Mouse (Mus musculus) stomach, embryonic 14.5 days (tissue): ENCODE data around the gene Ube2l6. TPM values are rescaled to one million over a fixed set of nuclear protein-coding genes. Genes with fewer than 3 reads are reported as not detected.
"Not testable (repeated sequence)": the region's sequence is repeated elsewhere in the genome, so short reads cannot be mapped to it uniquely, and the experiment has no call there.

Experiments
- ATAC-seq: fragments of 200-750 bp; cut with Nextera tagmentation; 2 replicates; pipeline ENCODE4 v1.8.0; 2017; ENCODE audit warnings: low read depth, moderate TSS enrichment; ENCODE audit not compliant: insufficient number of reproducible peaks, insufficient read depth, low FRiP score
- H3K27ac ChIP-seq: fragments of 300-500 bp; sonication (generic); 2 replicates; pipeline ENCODE4 v1.5.1; 2014; ENCODE audit warnings: mild to moderate bottlenecking, low read length, moderate library complexity, mixed read lengths
- H3K27me3 ChIP-seq: fragments of 300-500 bp; sonication (generic); 2 replicates; pipeline ENCODE4 v1.6.1; 2014; ENCODE audit warnings: low read length, control low read depth, mixed read lengths; ENCODE audit not compliant: control insufficient read depth, insufficient read depth
- H3K36me3 ChIP-seq: fragments of 300-500 bp; sonication (generic); 2 replicates; pipeline ENCODE4 v1.6.1; 2014; ENCODE audit warnings: mild to moderate bottlenecking, control low read depth, low read length, moderate library complexity, mixed read lengths; ENCODE audit not compliant: control insufficient read depth, insufficient read depth
- H3K4me1 ChIP-seq: fragments of 300-500 bp; sonication (generic); 2 replicates; pipeline ENCODE4 v1.6.1; 2014; ENCODE audit warnings: low read length, control low read depth, mixed read lengths; ENCODE audit not compliant: control insufficient read depth, insufficient read depth
- H3K4me2 ChIP-seq: fragments of 300-500 bp; sonication (generic); replicated peaks from 2 replicates; pipeline ENCODE4 v1.6.1; 2014; ENCODE audit warnings: low read depth, low read length, control low read depth
- H3K4me3 ChIP-seq: fragments of 300-500 bp; sonication (generic); 2 replicates; pipeline ENCODE4 v1.5.1; 2014; ENCODE audit warnings: low read depth, low read length, control low read depth
- H3K9ac ChIP-seq: fragments of 300-500 bp; sonication (generic); replicated peaks from 2 replicates; pipeline ENCODE4 v1.6.1; 2014; ENCODE audit warnings: low read depth, mild to moderate bottlenecking, control low read depth, low read length, moderate library complexity, mixed read lengths
- H3K9me3 ChIP-seq: fragments of 300-500 bp; sonication (generic); 2 replicates; pipeline ENCODE4 v1.6.1; 2016; ENCODE audit warnings: low read depth, low read length, control low read depth; ENCODE audit not compliant: control insufficient read depth
- WGBS: fragments of 180-500 bp; shearing (Covaris S2); extraction: QIAGEN DNeasy Blood & Tissue Kit; methylation state at CpG from one replicate; pipeline ENCODE4 v1.1.7; 2014; 5-methylcytosine and 5-hydroxymethylcytosine counted together
- polyA plus RNA-seq: library from polyadenylated mRNA; unstranded; fragments of >200 nt; fragmentation: Nextera tagmentation; extraction: Ambion mirVana; gene quantifications from 2 replicates; pipeline ENCODE4 v1.2.1, GENCODE M21; 2014

Ube2l6 gene
- polyA plus RNA-seq, 1 experiment from 2014 or later: 36.2 TPM

DNA sequence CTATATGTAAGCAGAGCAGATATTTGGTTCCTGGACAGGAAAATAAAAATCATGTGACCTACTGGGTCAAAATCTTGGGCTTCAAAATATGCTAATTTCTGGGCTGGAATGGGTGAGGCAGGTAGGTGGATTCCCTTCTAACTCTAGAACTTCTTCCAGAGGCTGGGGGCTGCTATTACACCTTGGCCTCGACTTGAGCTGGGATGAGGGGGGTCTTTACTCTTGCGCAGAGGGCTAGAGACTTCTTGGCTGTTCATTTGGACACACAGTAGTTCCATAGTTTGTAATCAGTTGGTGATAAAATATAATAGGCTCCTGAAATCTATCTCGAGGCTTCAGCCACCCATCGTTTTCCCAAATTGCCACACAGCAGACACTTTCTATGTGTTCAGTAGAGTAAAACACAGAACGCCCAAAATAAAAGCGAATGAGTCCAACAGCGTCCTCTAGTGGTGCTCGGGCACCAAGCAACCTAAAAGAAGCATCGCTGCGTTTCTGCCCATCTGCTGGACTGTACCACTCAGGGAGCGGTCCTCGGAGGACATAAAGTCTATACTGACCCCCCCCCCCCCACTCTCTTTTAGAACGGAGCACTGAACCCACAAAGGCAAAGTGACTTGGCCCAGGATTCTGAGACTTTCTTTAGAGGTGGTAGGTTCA is 665 bp upstream of the Ube2l6 start:
- Histone ChIP-seq H3K9ac (no peak overlapping the region; the same call in 1 of the 2 replicates), H3K27ac (peak overlapping the region; percentile 55)

GRCm38 (mm10) chr2:84799041-84799561 is 473 bp downstream of the Ube2l6 start:
- H3K9me3 ChIP-seq: no peaks in the 10 kb centered on the region; the same call in 1 of the 2 replicates
- no peaks in the 10 kb centered on the region for H3K4me1 ChIP-seq
- H3K27ac ChIP-seq: peak overlapping the region; percentile 55
- WGBS: under 1% methylated on average over 16 of the region's 16 CpGs
- no peak overlapping the region; the same call in 1 of the 2 replicates for H3K9ac ChIP-seq
- peak overlapping the region; percentile 64 for H3K4me3 ChIP-seq
- peak overlapping the region; percentile 94 for H3K4me2 ChIP-seq
- no peaks in the 10 kb centered on the region for H3K36me3 ChIP-seq
- ATAC-seq: peak; percentile 47; the same call in 1 of the 2 replicates
- no peaks in the 10 kb centered on the region for H3K27me3 ChIP-seq

More for the DNA sequence above, 665 bp upstream of the Ube2l6 start:
- no peaks in the 10 kb centered on the region for H3K36me3 ChIP-seq
- no peaks in the 10 kb centered on the region for H3K4me1 ChIP-seq
- peak; percentile 62; the same call in 1 of the 2 replicates for ATAC-seq
- peak overlapping the region; percentile 94 for H3K4me2 ChIP-seq
- H3K4me3 ChIP-seq: peak overlapping the region; percentile 64
- 9% methylated on average over 13 of the region's 13 CpGs for WGBS
- no peaks in the 10 kb centered on the region for H3K27me3 ChIP-seq
- no peaks in the 10 kb centered on the region; the same call in 1 of the 2 replicates for H3K9me3 ChIP-seq

DNA sequence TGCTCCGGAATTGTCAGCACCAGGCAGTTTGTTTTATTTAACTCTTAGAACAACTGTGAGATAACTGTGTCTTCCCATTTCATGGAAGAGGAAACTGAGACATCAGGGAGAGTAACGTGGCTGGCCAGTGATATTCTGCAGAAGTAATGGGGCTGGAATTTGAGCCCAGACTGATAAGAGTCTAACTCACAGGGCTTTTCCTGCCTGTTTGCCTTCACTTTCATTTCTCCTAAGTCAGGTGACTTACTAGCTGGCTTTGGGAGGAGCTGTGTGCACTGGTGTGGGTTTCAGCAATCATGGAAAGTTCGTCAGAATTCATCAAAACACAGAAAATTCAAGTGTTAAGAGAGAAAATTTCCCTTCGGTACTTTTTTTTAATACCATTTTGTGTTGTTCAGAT is 1.7 kb downstream of the Ube2l6 start:
- Histone ChIP-seq H3K27me3 (no peaks in the 10 kb centered on the region), H3K4me3 (no peak overlapping the region), H3K36me3 (no peaks in the 10 kb centered on the region), H3K27ac (no peak overlapping the region), H3K9ac (no peak overlapping the region), H3K4me1 (no peaks in the 10 kb centered on the region), H3K4me2 (no peak overlapping the region), H3K9me3 (no peaks in the 10 kb centered on the region; the same call in 1 of the 2 replicates)
- 76% methylated on average over 4 of the region's 4 CpGs for WGBS
- no peak for ATAC-seq

GRCm38 (mm10) chr2:84801223-84801622 is 2.6 kb downstream of the Ube2l6 start:
- H3K27ac ChIP-seq, H3K9me3 ChIP-seq, H3K36me3 ChIP-seq, H3K27me3 ChIP-seq, H3K4me2 ChIP-seq, H3K4me3 ChIP-seq, H3K9ac ChIP-seq, H3K4me1 ChIP-seq, ATAC-seq: not testable (repeated sequence)
- WGBS: 82% methylated on average over 5 of the region's 5 CpGs

DNA sequence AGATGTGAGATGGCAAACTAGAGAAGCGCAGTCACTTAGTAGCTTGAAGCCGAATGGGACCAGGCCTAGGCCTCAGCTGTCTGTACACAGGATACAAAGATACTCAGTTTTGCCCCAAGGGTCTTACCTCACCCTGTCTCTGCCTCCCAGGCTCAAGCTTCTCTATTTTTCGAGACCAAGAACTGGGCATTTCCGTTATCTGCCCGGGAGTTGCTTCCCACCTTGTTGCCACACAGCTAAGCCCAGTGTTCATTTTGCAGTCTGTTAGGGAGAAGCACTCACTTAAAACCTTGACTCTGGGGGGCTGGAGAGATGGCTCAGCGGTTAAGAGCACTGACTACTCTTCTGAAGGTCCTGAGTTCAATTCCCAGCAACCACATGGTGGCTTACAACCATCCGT is 5.3 kb downstream of the Ube2l6 start:
- H3K27ac ChIP-seq: no peak overlapping the region
- no peak overlapping the region for H3K4me3 ChIP-seq
- no peak overlapping the region for H3K9ac ChIP-seq
- no peaks in the 10 kb centered on the region; the same call in 1 of the 2 replicates for H3K36me3 ChIP-seq
- H3K9me3 ChIP-seq: no peaks in the 10 kb centered on the region
- H3K4me2 ChIP-seq: no peak overlapping the region
- no peak for ATAC-seq
- 89% methylated on average over 7 of the region's 7 CpGs for WGBS
- no peaks in the 10 kb centered on the region for H3K27me3 ChIP-seq
- no peaks in the 10 kb centered on the region for H3K4me1 ChIP-seq

DNA sequence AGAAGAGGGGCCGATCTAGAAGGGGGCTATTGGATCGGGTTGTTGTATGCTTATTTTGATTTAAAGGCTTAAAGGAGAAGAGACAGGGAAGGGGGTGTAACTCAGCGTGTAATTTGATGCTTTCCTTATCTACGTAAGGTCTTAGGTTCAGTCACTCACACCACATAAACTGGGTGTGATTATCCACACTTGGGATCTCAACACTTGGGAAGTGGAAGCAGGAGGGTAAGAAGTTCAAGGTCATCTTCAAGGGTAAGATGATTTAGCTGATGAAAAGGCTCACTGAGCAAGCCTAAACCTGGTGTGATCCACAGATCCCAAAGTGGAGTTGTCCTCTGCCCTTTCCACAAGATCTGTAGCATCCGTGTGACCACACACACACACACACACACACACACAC is 7.9 kb downstream of the Ube2l6 start:
- no peak overlapping the region for H3K4me3 ChIP-seq
- no peaks in the 10 kb centered on the region for H3K9me3 ChIP-seq
- H3K27me3 ChIP-seq: no peaks in the 10 kb centered on the region
- no peak overlapping the region for H3K27ac ChIP-seq
- 51% methylated on average over 5 of the region's 5 CpGs for WGBS
- H3K4me2 ChIP-seq: no peak overlapping the region
- H3K36me3 ChIP-seq: no peaks in the 10 kb centered on the region; the same call in 1 of the 2 replicates
- H3K9ac ChIP-seq: no peak overlapping the region
- H3K4me1 ChIP-seq: no peaks in the 10 kb centered on the region
- ATAC-seq: no peak

- ATAC-seq: no peak
- no peak overlapping the region for H3K27ac ChIP-seq
Observed at GRCm38 (mm10) chr2:84809330-84809729, 10.7 kb downstream of the Ube2l6 start.

DNA sequence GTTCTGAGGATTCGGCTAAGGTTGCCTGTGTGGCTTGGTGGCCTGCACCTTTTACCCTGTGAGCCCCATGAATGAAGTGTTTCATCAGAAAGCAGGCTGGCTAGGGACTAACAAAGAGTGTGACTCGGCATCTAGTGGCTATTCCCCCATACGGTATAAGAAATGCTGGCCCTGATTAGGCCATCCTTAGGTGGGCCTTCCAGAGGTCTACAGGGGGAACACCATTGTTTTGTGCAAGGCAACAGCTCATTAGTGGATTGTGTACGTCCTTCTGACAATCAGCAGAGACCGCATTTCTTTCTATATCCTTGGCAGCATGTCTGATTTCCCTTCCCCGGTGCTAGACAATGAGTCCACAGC is 11.9 kb downstream of the Ube2l6 start:
- Histone ChIP-seq H3K27ac (no peak overlapping the region), H3K4me3 (no peak overlapping the region), H3K4me1 (no peaks in the 10 kb centered on the region), H3K4me2 (peak overlapping the region; percentile 41), H3K9me3 (no peaks in the 10 kb centered on the region), H3K9ac (no peak overlapping the region), H3K36me3 (no peaks in the 10 kb centered on the region; the same call in 1 of the 2 replicates), H3K27me3 (no peaks in the 10 kb centered on the region)
- no peak for ATAC-seq
- 78% methylated on average over 6 of the region's 6 CpGs for WGBS

More at GRCm38 (mm10) chr2:84809330-84809729, 10.7 kb downstream of the Ube2l6 start:
- no peak overlapping the region for H3K9ac ChIP-seq
- H3K4me2 ChIP-seq: no peak overlapping the region
- no peaks in the 10 kb centered on the region for H3K27me3 ChIP-seq
- no peak overlapping the region for H3K4me3 ChIP-seq
- no peaks in the 10 kb centered on the region for H3K9me3 ChIP-seq
- no peaks in the 10 kb centered on the region for H3K4me1 ChIP-seq
- H3K36me3 ChIP-seq: no peaks in the 10 kb centered on the region; the same call in 1 of the 2 replicates
